Mouse (Mus musculus): ENCODE data around the gene Zfp672.
"Not testable (repeated sequence)": the region's sequence is repeated elsewhere in the genome, so short reads cannot be mapped to it uniquely, and the experiment has no call there.

Gene Zfp672

GRCm38 (mm10) chr11:58330276-58331148 lies at the start of gene Zfp672, which contains the start of gene Sh3bp5l:
Zfp672 (minus strand) TSS chr11:58330339.
Sh3bp5l (plus strand) TSS chr11:58330724.
- DNase-seq (ENCODE audit: low spot score in 2 of 2) = peak; percentile 88 to 93

DNA sequence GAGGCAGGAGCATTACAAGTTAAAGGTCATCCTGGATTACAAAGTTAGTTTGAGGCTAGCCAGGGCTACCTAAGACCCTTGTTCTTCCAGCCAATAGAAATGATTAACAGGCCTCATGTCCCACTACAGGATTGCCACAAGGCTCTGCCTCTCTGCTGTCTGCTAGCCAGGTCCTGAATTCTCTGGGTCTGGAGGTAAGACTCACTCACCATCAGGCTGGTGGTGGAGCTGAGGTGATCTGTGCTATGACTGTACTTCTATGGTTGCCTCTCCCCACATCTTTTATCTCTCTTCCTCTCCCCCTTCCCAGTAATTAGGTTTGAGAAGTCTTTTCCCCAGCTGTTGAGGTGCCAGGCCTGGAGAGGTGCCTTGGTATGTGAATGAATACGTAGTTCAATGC lies 49.4 kb upstream of the Zfp672 start:
- DNase-seq (ENCODE audit: low spot score in 2 of 2) = no peak

GRCm38 (mm10) chr11:58378763-58379278 lies 48.7 kb upstream of the Zfp672 start, which contains the start of gene Lypd8:
Lypd8 (plus strand) TSS chr11:58379043.
- no peak for DNase-seq (ENCODE audit: low spot score in 2 of 2)

DNA sequence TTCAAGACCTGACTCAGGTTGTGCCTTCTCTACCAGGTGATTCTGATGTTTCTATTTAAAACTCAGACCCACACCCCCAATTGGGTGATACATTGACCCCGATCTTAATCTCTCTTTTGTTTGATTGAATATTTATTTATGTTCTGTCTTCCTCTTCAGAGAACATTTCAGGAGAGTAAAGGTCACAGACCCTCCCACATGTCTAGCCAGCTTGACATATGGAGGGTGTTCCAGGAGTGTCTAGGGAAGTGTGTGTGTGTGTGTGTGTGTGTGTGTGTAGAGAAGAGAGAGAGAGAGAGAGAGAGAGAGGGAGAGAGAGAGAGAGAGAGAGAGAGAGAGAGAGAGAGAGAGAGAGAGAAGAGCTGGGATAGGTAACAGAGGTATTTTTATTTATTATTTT lies 47.5 kb upstream of the Zfp672 start:
- no peak for DNase-seq (ENCODE audit: low spot score in 2 of 2)

GRCm38 (mm10) chr11:58377273-58377672 lies 47.1 kb upstream of the Zfp672 start:
- DNase-seq (ENCODE audit: low spot score in 2 of 2) = no peak

DNA sequence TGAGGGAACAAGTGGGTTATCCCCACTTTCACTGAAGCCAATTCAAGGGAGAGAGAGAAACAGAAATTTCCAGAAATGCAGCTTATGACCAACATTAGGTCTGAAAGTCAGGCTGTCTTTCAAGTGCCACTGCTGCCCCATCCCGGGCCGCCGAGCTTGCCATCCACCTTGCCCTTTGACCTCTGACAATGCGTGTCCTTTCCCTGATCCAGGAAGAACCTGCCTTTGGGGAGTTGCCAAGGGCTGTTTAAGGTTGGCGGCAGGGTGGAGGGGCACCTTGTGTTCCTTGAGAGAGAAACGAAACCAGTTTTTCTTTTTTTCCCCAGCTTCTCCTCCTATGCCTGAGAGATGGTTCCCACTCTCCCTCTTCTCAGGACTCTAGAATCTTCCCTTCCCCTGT lies 36.1 kb upstream of the Zfp672 start:
- not testable (repeated sequence) for DNase-seq (ENCODE audit: low spot score in 2 of 2)

- no peak for DNase-seq (ENCODE audit: low spot score in 2 of 2)
These were observed 34.3 kb upstream of the Zfp672 start for GRCm38 (mm10) chr11:58364454-58364853.

- DNase-seq (ENCODE audit: low spot score in 2 of 2) = not testable (repeated sequence)
These were observed 32.4 kb upstream of the Zfp672 start for GRCm38 (mm10) chr11:58362562-58362961.

DNA sequence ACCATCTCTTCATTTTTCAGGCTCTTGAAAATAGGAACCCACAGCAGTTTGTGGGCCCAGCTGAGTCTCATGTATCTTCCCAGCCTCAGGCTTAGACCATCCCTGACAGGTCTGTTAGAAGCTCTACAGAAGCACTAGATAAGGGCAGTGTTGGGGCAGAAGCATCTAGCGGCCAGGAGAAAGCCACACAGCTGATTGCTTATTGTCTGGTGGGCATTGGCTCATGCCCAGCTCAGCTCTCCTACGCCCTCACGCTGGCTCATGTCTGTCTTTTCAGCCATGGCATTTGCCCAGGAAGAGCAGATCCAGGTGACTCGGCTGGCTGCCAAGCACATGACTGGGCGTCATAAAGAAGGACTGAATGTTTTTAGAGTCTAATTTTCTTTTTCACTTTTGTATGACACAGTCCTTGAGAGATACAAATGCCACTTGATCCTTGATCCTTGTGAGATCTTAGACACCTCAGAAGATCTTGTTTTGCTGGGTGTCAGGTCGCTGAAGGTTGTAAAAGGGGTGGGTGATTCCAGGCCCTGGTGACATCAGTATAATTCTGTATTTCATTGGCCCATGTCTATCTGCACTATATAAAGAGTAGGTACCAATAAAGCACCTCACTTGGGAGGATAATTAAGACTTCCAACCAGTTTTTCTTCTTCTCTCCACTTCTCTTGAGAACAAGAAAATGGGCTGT lies 27.9 kb upstream of the Zfp672 start:
- peak in 1 of 2 experiments; percentile 37 for DNase-seq (ENCODE audit: low spot score in 2 of 2)

GRCm38 (mm10) chr11:58357042-58357441 lies 26.9 kb upstream of the Zfp672 start:
- DNase-seq (ENCODE audit: low spot score in 2 of 2) = no peak

GRCm38 (mm10) chr11:58354927-58355326 lies 24.8 kb upstream of the Zfp672 start:
- DNase-seq (ENCODE audit: low spot score in 2 of 2) = no peak

DNA sequence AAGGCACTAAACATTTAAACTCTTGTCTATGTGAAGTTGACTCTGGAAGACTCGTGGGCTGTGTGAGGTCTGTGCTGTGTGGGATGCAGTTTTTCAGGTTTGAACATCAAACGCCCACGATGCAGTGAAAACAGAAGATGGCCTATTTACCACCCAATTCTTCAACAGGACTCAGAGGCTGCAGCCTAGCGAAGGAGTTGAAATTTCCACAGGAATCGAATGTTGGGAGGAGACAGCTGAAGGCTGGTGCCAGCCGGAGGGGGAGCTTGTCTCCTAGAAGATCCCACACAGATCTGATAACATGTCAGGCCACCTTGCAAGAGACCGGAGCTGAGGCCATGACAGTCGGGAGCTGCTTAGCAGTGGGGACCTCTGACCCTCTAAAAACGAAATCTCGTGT lies 24.3 kb upstream of the Zfp672 start:
- DNase-seq (ENCODE audit: low spot score in 2 of 2) = no peak

- DNase-seq (ENCODE audit: low spot score in 2 of 2) = no peak
These were observed 23.6 kb upstream of the Zfp672 start for GRCm38 (mm10) chr11:58353709-58354108.

GRCm38 (mm10) chr11:58352681-58353548 lies 22.8 kb upstream of the Zfp672 start:
- DNase-seq (ENCODE audit: low spot score in 2 of 2) = peak in 1 of 2 experiments; percentile 63

DNA sequence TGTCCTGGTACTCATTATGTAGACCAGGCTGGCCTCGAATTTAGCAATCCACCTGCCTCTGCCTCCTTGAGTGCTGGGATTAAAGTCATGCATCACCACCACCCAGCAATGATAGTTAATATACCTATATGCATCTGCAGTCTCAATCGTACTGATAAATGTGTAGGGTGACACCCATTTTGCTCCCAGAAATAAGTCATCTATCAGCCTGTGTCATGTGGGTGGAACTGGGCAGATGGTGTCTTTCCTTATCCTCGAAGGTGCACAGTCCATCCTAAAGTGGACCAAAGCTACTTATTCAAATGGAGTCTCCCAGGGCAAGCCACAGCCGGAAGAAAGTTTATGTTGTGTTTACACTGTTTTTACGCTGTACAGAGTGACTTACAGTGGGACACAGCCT lies 21.0 kb upstream of the Zfp672 start:
- no peak for DNase-seq (ENCODE audit: low spot score in 2 of 2)

GRCm38 (mm10) chr11:58350628-58351027 lies 20.5 kb upstream of the Zfp672 start:
- DNase-seq (ENCODE audit: low spot score in 2 of 2) = peak in 1 of 2 experiments; percentile 54

GRCm38 (mm10) chr11:58346745-58347144 lies 16.6 kb upstream of the Zfp672 start:
- DNase-seq (ENCODE audit: low spot score in 2 of 2) = no peak

- DNase-seq (ENCODE audit: low spot score in 2 of 2) = no peak
These were observed 4.6 kb upstream of the Zfp672 start for GRCm38 (mm10) chr11:58334746-58335145.

DNA sequence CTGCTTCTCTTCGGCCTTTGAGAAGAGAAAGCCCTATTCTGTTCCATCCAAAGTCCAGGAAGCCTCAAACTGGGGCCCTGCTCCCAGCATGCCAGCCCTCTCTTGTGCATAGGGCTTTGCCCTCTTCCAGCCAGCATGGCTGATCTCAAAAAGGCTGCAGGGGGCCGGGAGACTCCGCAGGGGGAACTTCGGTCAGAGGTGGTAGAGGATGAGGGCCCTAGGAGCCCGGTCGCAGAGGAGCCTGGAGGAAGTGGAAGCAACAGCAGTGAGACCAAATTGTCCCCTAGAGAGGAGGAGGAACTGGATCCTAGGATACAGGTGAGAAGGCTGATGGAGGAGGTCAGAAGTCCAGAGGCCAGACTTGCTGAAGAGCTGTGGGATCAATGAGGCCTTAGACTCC lies 1.4 kb upstream of the Zfp672 start:
- DNase-seq (ENCODE audit: low spot score in 2 of 2) = no peak

- no peak for DNase-seq (ENCODE audit: low spot score in 2 of 2)
These were observed 983 bp upstream of the Zfp672 start for GRCm38 (mm10) chr11:58331149-58331495.

GRCm38 (mm10) chr11:58329906-58330275 lies 248 bp downstream of the Zfp672 start:
- DNase-seq (ENCODE audit: low spot score in 2 of 2) = no peak

DNA sequence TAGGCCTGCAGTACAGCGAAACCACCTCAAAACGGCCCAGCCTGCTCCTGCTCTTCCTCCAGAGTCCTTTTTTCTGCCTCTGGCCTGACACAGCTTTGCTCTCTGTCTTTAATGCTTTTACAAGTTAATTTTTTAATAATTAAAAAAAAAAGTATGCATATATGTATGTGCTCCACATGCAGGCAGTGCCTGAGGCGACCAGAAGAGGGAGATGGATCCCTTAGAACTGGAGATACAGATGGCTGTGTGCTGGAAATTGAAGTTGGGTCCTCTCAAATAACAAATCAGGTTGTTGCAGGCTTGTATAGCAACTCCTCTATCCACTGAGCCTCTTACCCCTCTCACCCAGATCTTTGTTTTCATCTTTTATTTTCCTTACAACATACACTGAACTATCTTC lies 3.4 kb downstream of the Zfp672 start:
- DNase-seq (ENCODE audit: low spot score in 2 of 2) = peak in 1 of 2 experiments; percentile 54

Measured in spleen, postnatal 10 days (tissue).